Mouse (Mus musculus) 416B (cell line): Measurements from ENCODE around the gene Col9a1.

ENCODE experiments used
- DNase-seq: peaks from one replicate; pipeline ENCODE4 v3.0.0; 2011; ENCODE audit warnings: low read depth

Col9a1 gene

DNA sequence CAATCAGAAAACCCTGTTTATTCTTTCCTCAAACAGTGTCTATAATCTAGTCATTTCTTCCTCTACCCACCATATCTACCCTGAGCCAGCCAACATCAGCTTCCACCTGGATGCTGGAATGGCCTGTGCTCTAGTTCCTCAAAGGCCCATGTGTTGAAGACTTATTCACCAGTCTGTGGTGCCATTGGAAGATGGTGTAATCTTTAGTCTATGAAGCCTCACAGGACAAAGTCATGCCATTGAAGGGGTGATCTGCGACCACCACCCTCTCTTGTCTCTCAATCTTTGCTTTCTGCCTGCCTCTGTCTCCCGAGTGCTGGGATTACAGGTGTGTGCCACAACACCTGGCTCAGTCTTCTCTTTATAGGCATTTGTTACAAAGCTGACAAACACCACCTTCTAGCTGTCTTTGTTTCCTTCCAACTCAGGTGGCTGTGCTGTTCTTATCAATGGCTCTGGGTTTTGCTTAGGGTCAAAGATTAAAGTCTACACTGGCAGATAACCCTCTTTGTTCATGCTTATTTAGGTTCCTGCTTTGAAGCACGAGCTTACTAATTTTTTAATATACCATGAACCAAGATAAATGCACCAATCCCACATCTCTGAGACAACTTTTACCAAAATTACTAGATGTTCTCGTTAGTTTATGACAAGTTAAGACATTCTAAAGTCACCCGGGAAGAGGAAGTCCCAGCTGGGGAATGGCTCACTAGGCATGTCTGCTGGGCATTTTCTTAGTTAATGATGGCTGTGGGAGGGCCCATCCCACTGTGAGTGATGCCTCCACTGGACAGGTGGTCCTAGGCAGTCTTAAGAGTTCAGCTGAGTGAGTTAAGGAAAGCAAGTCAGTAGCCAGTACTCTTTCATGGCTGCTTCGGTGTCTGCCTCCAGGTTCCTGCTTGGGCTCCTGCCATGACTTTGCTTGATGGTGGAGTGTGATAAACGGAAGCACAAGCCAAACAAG, 117.9 kb downstream of the Col9a1 start:
- no peak for DNase-seq

DNA sequence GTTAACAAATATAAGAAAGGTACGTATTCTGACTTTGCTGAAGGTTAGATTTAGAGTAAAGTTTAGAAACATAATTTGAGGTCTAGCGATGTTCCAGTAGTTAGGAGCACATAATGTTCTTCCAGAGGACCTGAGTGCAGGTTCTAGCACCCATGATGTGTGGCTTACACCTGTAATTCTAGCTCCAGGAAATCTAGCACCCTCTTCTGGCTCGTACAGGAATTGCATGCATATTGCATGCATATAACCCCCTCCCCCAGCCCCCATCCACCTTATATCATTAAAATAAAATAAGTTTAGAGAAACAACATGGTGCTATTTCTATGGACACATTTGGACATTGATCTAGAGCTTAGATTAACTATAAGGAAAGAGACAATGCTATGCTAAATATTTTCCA, 123.3 kb downstream of the Col9a1 start:
- no peak for DNase-seq
